Mouse (Mus musculus): ENCODE data around the gene Cc2d1b.

Gene Cc2d1b

GRCm38 (mm10) chr4:108664407-108664806 lies 44.7 kb downstream of the Cc2d1b start:
- peak in 1 of 2 experiments; percentile 15 for DNase-seq

Data from cerebellum, adult 18-20 months (tissue).